Mouse (Mus musculus): ENCODE measurements around the gene Trim7.

- TF ChIP-seq CTCF (IDR thresholded peaks at IDR 0.05; ENCODE audit: low read depth) (no peak), EP300 (IDR thresholded peaks at IDR 0.05; ENCODE audit: low read depth) (no peak)
These were observed 1.6 kb upstream of the Trim7 start for GRCm38 (mm10) chr11:48824311-48824830.

Measured in heart, postnatal 0 days (tissue).